Mouse (Mus musculus) bone marrow, adult 2 months (tissue): Measurements from ENCODE around the gene Rfxank. TPM values are rescaled to one million over a fixed set of nuclear protein-coding genes. Genes with fewer than 3 reads are reported as not detected.

Source experiments
- H3K27ac ChIP-seq: fragments of 200-500 bp; 2 replicates; pipeline ENCODE4 v1.5.1; 2012; ENCODE audit warnings: low read depth, mild to moderate bottlenecking, control low read depth, inconsistent platforms, low read length; ENCODE audit not compliant: control insufficient read depth, poor library complexity, insufficient read depth
- H3K4me1 ChIP-seq: fragments of 200-500 bp; 2 replicates; pipeline ENCODE4 v1.6.1; 2011; ENCODE audit warnings: low read length; ENCODE audit not compliant: control insufficient read depth, insufficient read depth
- H3K4me3 ChIP-seq: fragments of 200-500 bp; replicated peaks from 2 replicates; pipeline ENCODE3; 2011; ENCODE audit warnings: mild to moderate bottlenecking, low read depth, low read length, control low read depth; ENCODE audit not compliant: control insufficient read depth
- CTCF ChIP-seq: fragments of 200-500 bp; IDR thresholded peaks from 2 replicates; pipeline ENCODE4 v1.5.1; 2011; ENCODE audit warnings: low read length, control low read depth; ENCODE audit not compliant: control insufficient read depth, insufficient read depth
- POLR2A ChIP-seq: fragments of 200-500 bp; IDR thresholded peaks from 2 replicates; pipeline ENCODE4 v1.6.1; 2011; ENCODE audit warnings: low read depth, mild to moderate bottlenecking, control low read depth, low read length, borderline replicate concordance; ENCODE audit not compliant: control insufficient read depth
- WGBS: fragments of 180-500 bp; shearing (Covaris S2); methylation state at CpG from one replicate; pipeline ENCODE4 v1.1.7; 2018; 5-methylcytosine and 5-hydroxymethylcytosine counted together
- polyA plus RNA-seq: library from polyadenylated mRNA; stranded (reverse); fragments of >200 nt; gene quantifications from 2 replicates; pipeline ENCODE4 v1.2.4, GENCODE M21; 2011; ENCODE audit warnings: low replicate concordance; ENCODE audit not compliant: missing spikeins, insufficient read depth, insufficient read length

Rfxank gene
- polyA plus RNA-seq, 1 experiment = 14.4 TPM

GRCm38 (mm10) chr8:70158069-70158853, 19.3 kb upstream of the Rfxank start:
- H3K4me3 ChIP-seq = peak overlapping the region; percentile 21
- TF ChIP-seq CTCF (no peak), POLR2A (no peak)
- peaks cover 2% of the 10 kb centered on the region for H3K4me1 ChIP-seq
- WGBS = 4% methylated on average over 40 of the region's 40 CpGs
- H3K27ac ChIP-seq = peak overlapping the region; percentile 27

- peaks cover 3% of the 10 kb centered on the region for H3K4me1 ChIP-seq
- no peak overlapping the region for H3K4me3 ChIP-seq
- TF ChIP-seq POLR2A (no peak), CTCF (no peak)
- 86% methylated on average over 1 of the region's 1 CpGs for WGBS
- H3K27ac ChIP-seq = no peak overlapping the region
Observed at GRCm38 (mm10) chr8:70157240-70157800, 18.4 kb upstream of the Rfxank start.

- no peak overlapping the region for H3K27ac ChIP-seq
- TF ChIP-seq CTCF (no peak), POLR2A (peak; percentile 31; the same call in 1 of the 2 replicates)
- peak overlapping the region; percentile 8 for H3K4me3 ChIP-seq
- H3K4me1 ChIP-seq = peaks cover 4% of the 10 kb centered on the region
- 18% methylated on average over 22 of the region's 22 CpGs for WGBS
Observed at GRCm38 (mm10) chr8:70152537-70153257, 13.7 kb upstream of the Rfxank start.

GRCm38 (mm10) chr8:70150158-70150557, 11.2 kb upstream of the Rfxank start:
- H3K4me3 ChIP-seq = no peak overlapping the region
- no peak for TF ChIP-seq CTCF
- no peak for TF ChIP-seq POLR2A
- 57% methylated on average over 13 of the region's 13 CpGs for WGBS
- H3K27ac ChIP-seq = no peak overlapping the region
- peaks cover 2% of the 10 kb centered on the region for H3K4me1 ChIP-seq

- 46% methylated on average over 7 of the region's 7 CpGs for WGBS
- no peak for TF ChIP-seq POLR2A
- no peak for TF ChIP-seq CTCF
- H3K4me1 ChIP-seq = peaks cover 2% of the 10 kb centered on the region
Observed at GRCm38 (mm10) chr8:70147678-70148607, 9.0 kb upstream of the Rfxank start.

GRCm38 (mm10) chr8:70139981-70140380, 1.0 kb upstream of the Rfxank start:
- TF ChIP-seq CTCF (no peak), POLR2A (no peak)
- H3K27ac ChIP-seq = peak overlapping the region; percentile 89
- peaks cover 2% of the 10 kb centered on the region; the same call in 1 of the 2 replicates for H3K4me1 ChIP-seq
- WGBS = 2% methylated on average over 9 of the region's 9 CpGs
- peak overlapping the region; percentile 88 for H3K4me3 ChIP-seq

More at GRCm38 (mm10) chr8:70147678-70148607, 9.0 kb upstream of the Rfxank start:
- Histone ChIP-seq H3K27ac (no peak overlapping the region), H3K4me3 (no peak overlapping the region)

- H3K4me1 ChIP-seq = peaks cover 2% of the 10 kb centered on the region; the same call in 1 of the 2 replicates
- H3K4me3 ChIP-seq = no peak overlapping the region
- H3K27ac ChIP-seq = no peak overlapping the region
- TF ChIP-seq POLR2A (no peak), CTCF (no peak)
- 73% methylated on average over 4 of the region's 4 CpGs for whole genome bisulfite sequencing
Observed at GRCm38 (mm10) chr8:70137890-70138289, 1.1 kb downstream of the Rfxank start.

- no peak overlapping the region for H3K27ac ChIP-seq
- 78% methylated on average over 4 of the region's 4 CpGs for WGBS
- H3K4me3 ChIP-seq = no peak overlapping the region
- TF ChIP-seq POLR2A = no peak
- TF ChIP-seq CTCF = no peak
- H3K4me1 ChIP-seq = peaks cover 2% of the 10 kb centered on the region; the same call in 1 of the 2 replicates
Observed at GRCm38 (mm10) chr8:70136591-70136990, 2.4 kb downstream of the Rfxank start.
